Mouse (Mus musculus) cerebellum, postnatal 25 days (tissue): Measurements from ENCODE around the gene Ankrd36.

Experiments
- DNase-seq, 2 experiments: peaks; one replicate each; pipeline ENCODE4 v3.0.0; 2021; ENCODE audit warnings: mixed read lengths in 2 of 2

The Ankrd36 gene

GRCm38 (mm10) chr11:5684283-5684682 is 114.8 kb downstream of the Ankrd36 start:
- DNase-seq = no peak

GRCm38 (mm10) chr11:5691775-5692174 is 122.3 kb downstream of the Ankrd36 start:
- DNase-seq = peak in 1 of 2 experiments; percentile 56

- no peak for DNase-seq
These were observed 131.3 kb downstream of the Ankrd36 start for GRCm38 (mm10) chr11:5700808-5701207.

GRCm38 (mm10) chr11:5701300-5701699 is 131.8 kb downstream of the Ankrd36 start:
- no peak for DNase-seq

GRCm38 (mm10) chr11:5701821-5702220 is 132.3 kb downstream of the Ankrd36 start:
- no peak for DNase-seq

- DNase-seq = no peak
These were observed 132.9 kb downstream of the Ankrd36 start for GRCm38 (mm10) chr11:5702271-5702956.

- DNase-seq = no peak
These were observed 133.5 kb downstream of the Ankrd36 start for GRCm38 (mm10) chr11:5702957-5703332.

- no peak for DNase-seq
These were observed 133.9 kb downstream of the Ankrd36 start for GRCm38 (mm10) chr11:5703341-5703740.

- DNase-seq = no peak
These were observed 136.5 kb downstream of the Ankrd36 start for GRCm38 (mm10) chr11:5705972-5706371.

- DNase-seq = no peak
These were observed 137.5 kb downstream of the Ankrd36 start for GRCm38 (mm10) chr11:5706874-5707529.

- peak; percentile 91 to 96 for DNase-seq
These were observed 138.3 kb downstream of the Ankrd36 start for GRCm38 (mm10) chr11:5707530-5708353.

- no peak for DNase-seq
These were observed 145.7 kb downstream of the Ankrd36 start for GRCm38 (mm10) chr11:5715179-5715578.

- no peak for DNase-seq
These were observed 146.2 kb downstream of the Ankrd36 start, which contains the start of gene Mrps24 for GRCm38 (mm10) chr11:5715630-5716105. Gene Mrps24 (minus strand): TSS chr11:5715680.

- DNase-seq = no peak
These were observed 146.8 kb downstream of the Ankrd36 start for GRCm38 (mm10) chr11:5716246-5716645.

- no peak for DNase-seq
These were observed 147.6 kb downstream of the Ankrd36 start for GRCm38 (mm10) chr11:5716938-5717705.

- no peak for DNase-seq
These were observed 149.3 kb downstream of the Ankrd36 start for GRCm38 (mm10) chr11:5718611-5719354.

GRCm38 (mm10) chr11:5729582-5729981 is 160.1 kb downstream of the Ankrd36 start:
- no peak for DNase-seq

- DNase-seq = no peak
These were observed 162.9 kb downstream of the Ankrd36 start for GRCm38 (mm10) chr11:5732401-5732800.

GRCm38 (mm10) chr11:5734323-5734722 is 164.8 kb downstream of the Ankrd36 start:
- DNase-seq = no peak

- no peak for DNase-seq
These were observed 167.7 kb downstream of the Ankrd36 start for GRCm38 (mm10) chr11:5737137-5737536.
